Mouse (Mus musculus): ENCODE measurements around the gene Ofcc1. TPM values are rescaled to one million over a fixed set of nuclear protein-coding genes. Genes with fewer than 3 reads are reported as not detected.

The Ofcc1 gene
- polyA plus RNA-seq, 1 experiment, result not detected

GRCm38 (mm10) chr13:40366762-40367161, 5.5 kb upstream of the Ofcc1 start:
- H3K4me3 ChIP-seq, result no peak overlapping the region
- H3K27me3 ChIP-seq (ENCODE audit: control insufficient read depth, insufficient read depth, insufficient read length), result no peaks in the 10 kb centered on the region
- H3K36me3 ChIP-seq (ENCODE audit: control insufficient read depth, insufficient read depth), result no peaks in the 10 kb centered on the region
- H3K79me2 ChIP-seq (ENCODE audit: control insufficient read depth, insufficient read depth), result no peaks in the 10 kb centered on the region
- TF ChIP-seq MAX (IDR thresholded peaks at IDR 0.05; ENCODE audit: low read depth), result no peak
- no peak for TF ChIP-seq MYOD1 (IDR thresholded peaks at IDR 0.05; ENCODE audit: control insufficient read depth in 1 of 3, insufficient read length in 2 of 3, low read depth in 2 of 3)
- TF ChIP-seq USF1 (IDR thresholded peaks at IDR 0.05; ENCODE audit: low read depth), result no peak
- TF ChIP-seq TCF12 (IDR thresholded peaks at IDR 0.05; ENCODE audit: insufficient read depth, poor library complexity, severe bottlenecking), result no peak
- no peak for TF ChIP-seq E2F4 (IDR thresholded peaks at IDR 0.05; ENCODE audit: insufficient read depth)
- TF ChIP-seq POLR2A (IDR thresholded peaks at IDR 0.05; ENCODE audit: insufficient read length, low read depth), result no peak
- TF ChIP-seq POLR2AphosphoS2 (IDR thresholded peaks at IDR 0.05; ENCODE audit: insufficient read length, low read depth), result no peak
- no peak for TF ChIP-seq TCF3 (IDR thresholded peaks at IDR 0.05; ENCODE audit: insufficient read length, low read depth)
- no peak overlapping the region for H3ac ChIP-seq (ENCODE audit: control insufficient read depth, insufficient read length)
- H3K4me2 ChIP-seq (ENCODE audit: low read depth), result no peak overlapping the region

- Histone ChIP-seq H3K27me3 (ENCODE audit: control insufficient read depth, insufficient read depth, insufficient read length) (no peaks in the 10 kb centered on the region), H3K36me3 (ENCODE audit: control insufficient read depth, insufficient read depth) (no peaks in the 10 kb centered on the region), H3ac (ENCODE audit: control insufficient read depth, insufficient read length) (no peak overlapping the region), H3K4me2 (ENCODE audit: low read depth) (no peak overlapping the region), H3K4me3 (no peak overlapping the region), H3K79me2 (ENCODE audit: control insufficient read depth, insufficient read depth) (no peaks in the 10 kb centered on the region)
- TF ChIP-seq MYOG (IDR thresholded peaks at IDR 0.05; ENCODE audit: control insufficient read depth in 1 of 3, insufficient read depth in 1 of 3, insufficient read length in 2 of 3, low read depth in 2 of 3), result peak in 1 of 3 experiments; percentile 11
- TF ChIP-seq E2F4 (IDR thresholded peaks at IDR 0.05; ENCODE audit: insufficient read depth), result no peak
Observed at GRCm38 (mm10) chr13:40364855-40365254, 3.6 kb upstream of the Ofcc1 start.

GRCm38 (mm10) chr13:40360692-40361091, 558 bp downstream of the Ofcc1 start:
- no peak overlapping the region for H3K4me2 ChIP-seq (ENCODE audit: low read depth)
- H3ac ChIP-seq (ENCODE audit: control insufficient read depth, insufficient read length), result no peak overlapping the region
- H3K79me2 ChIP-seq (ENCODE audit: control insufficient read depth, insufficient read depth), result no peaks in the 10 kb centered on the region
- no peak overlapping the region for H3K4me3 ChIP-seq
- H3K27me3 ChIP-seq (ENCODE audit: control insufficient read depth, insufficient read depth, insufficient read length), result no peaks in the 10 kb centered on the region
- no peaks in the 10 kb centered on the region for H3K36me3 ChIP-seq (ENCODE audit: control insufficient read depth, insufficient read depth)
- no peak for TF ChIP-seq CEBPB (IDR thresholded peaks at IDR 0.05; ENCODE audit: insufficient read depth, poor library complexity, severe bottlenecking)

- H3K4me2 ChIP-seq (ENCODE audit: low read depth), result no peak overlapping the region
- no peaks in the 10 kb centered on the region for H3K79me2 ChIP-seq (ENCODE audit: control insufficient read depth, insufficient read depth)
- TF ChIP-seq SRF (IDR thresholded peaks at IDR 0.05; ENCODE audit: control insufficient read depth, insufficient read length, low read depth) (no peak), E2F4 (IDR thresholded peaks at IDR 0.05; ENCODE audit: insufficient read depth) (no peak), MYOD1 (IDR thresholded peaks at IDR 0.05; ENCODE audit: control insufficient read depth in 1 of 3, insufficient read length in 2 of 3, low read depth in 2 of 3) (no peak), USF1 (IDR thresholded peaks at IDR 0.05; ENCODE audit: low read depth) (no peak), TCF12 (IDR thresholded peaks at IDR 0.05; ENCODE audit: insufficient read depth, poor library complexity, severe bottlenecking) (no peak), TCF3 (IDR thresholded peaks at IDR 0.05; ENCODE audit: insufficient read length, low read depth) (no peak), POLR2AphosphoS2 (IDR thresholded peaks at IDR 0.05; ENCODE audit: insufficient read length, low read depth) (no peak), MAX (IDR thresholded peaks at IDR 0.05; ENCODE audit: low read depth) (no peak), CEBPB (IDR thresholded peaks at IDR 0.05; ENCODE audit: insufficient read depth, poor library complexity, severe bottlenecking) (no peak), MYOG (IDR thresholded peaks at IDR 0.05; ENCODE audit: control insufficient read depth in 1 of 3, insufficient read depth in 1 of 3, insufficient read length in 2 of 3, low read depth in 2 of 3) (no peak), POLR2A (IDR thresholded peaks at IDR 0.05; ENCODE audit: insufficient read length, low read depth) (no peak), REST (IDR thresholded peaks at IDR 0.05; ENCODE audit: insufficient read depth, insufficient read length) (no peak)
- H3ac ChIP-seq (ENCODE audit: control insufficient read depth, insufficient read length), result no peak overlapping the region
- H3K27me3 ChIP-seq (ENCODE audit: control insufficient read depth, insufficient read depth, insufficient read length), result no peaks in the 10 kb centered on the region
- H3K4me3 ChIP-seq, result no peak overlapping the region
- no peaks in the 10 kb centered on the region for H3K36me3 ChIP-seq (ENCODE audit: control insufficient read depth, insufficient read depth)
Observed at GRCm38 (mm10) chr13:40347045-40347444, 14.2 kb downstream of the Ofcc1 start.

- Histone ChIP-seq H3K4me2 (ENCODE audit: low read depth) (no peak overlapping the region), H3K79me2 (ENCODE audit: control insufficient read depth, insufficient read depth) (no peaks in the 10 kb centered on the region), H3K4me3 (no peak overlapping the region), H3K36me3 (ENCODE audit: control insufficient read depth, insufficient read depth) (no peaks in the 10 kb centered on the region), H3K27me3 (ENCODE audit: control insufficient read depth, insufficient read depth, insufficient read length) (no peaks in the 10 kb centered on the region), H3ac (ENCODE audit: control insufficient read depth, insufficient read length) (no peak overlapping the region)
- TF ChIP-seq USF1 (IDR thresholded peaks at IDR 0.05; ENCODE audit: low read depth) (no peak), TCF3 (IDR thresholded peaks at IDR 0.05; ENCODE audit: insufficient read length, low read depth) (no peak), E2F4 (IDR thresholded peaks at IDR 0.05; ENCODE audit: insufficient read depth) (no peak), POLR2A (IDR thresholded peaks at IDR 0.05; ENCODE audit: insufficient read length, low read depth) (no peak), MAX (IDR thresholded peaks at IDR 0.05; ENCODE audit: low read depth) (no peak), SRF (IDR thresholded peaks at IDR 0.05; ENCODE audit: control insufficient read depth, insufficient read length, low read depth) (no peak), POLR2AphosphoS2 (IDR thresholded peaks at IDR 0.05; ENCODE audit: insufficient read length, low read depth) (no peak), TCF12 (IDR thresholded peaks at IDR 0.05; ENCODE audit: insufficient read depth, poor library complexity, severe bottlenecking) (no peak), MYOD1 (IDR thresholded peaks at IDR 0.05; ENCODE audit: control insufficient read depth in 1 of 3, insufficient read length in 2 of 3, low read depth in 2 of 3) (no peak), MYOG (IDR thresholded peaks at IDR 0.05; ENCODE audit: control insufficient read depth in 1 of 3, insufficient read depth in 1 of 3, insufficient read length in 2 of 3, low read depth in 2 of 3) (no peak), CEBPB (IDR thresholded peaks at IDR 0.05; ENCODE audit: insufficient read depth, poor library complexity, severe bottlenecking) (no peak), REST (IDR thresholded peaks at IDR 0.05; ENCODE audit: insufficient read depth, insufficient read length) (no peak)
Observed at GRCm38 (mm10) chr13:40323301-40323700, 37.9 kb downstream of the Ofcc1 start.

Measured in myocyte (in vitro differentiated cells).